Mouse (Mus musculus) stomach, embryonic 14.5 days (tissue): Measurements from ENCODE around the gene Gm5565. TPM values are rescaled to one million over a fixed set of nuclear protein-coding genes. Genes with fewer than 3 reads are reported as not detected.
"Not testable (repeated sequence)": the region's sequence is repeated elsewhere in the genome, so short reads cannot be mapped to it uniquely, and the experiment has no call there.

Experiments used
- ATAC-seq: fragments of 200-750 bp; cut with Nextera tagmentation; 2 replicates; pipeline ENCODE4 v1.8.0; 2017; ENCODE audit warnings: low read depth, moderate TSS enrichment; ENCODE audit not compliant: insufficient number of reproducible peaks, insufficient read depth, low FRiP score
- H3K27ac ChIP-seq: fragments of 300-500 bp; sonication (generic); 2 replicates; pipeline ENCODE4 v1.5.1; 2014; ENCODE audit warnings: mild to moderate bottlenecking, low read length, moderate library complexity, mixed read lengths
- H3K27me3 ChIP-seq: fragments of 300-500 bp; sonication (generic); 2 replicates; pipeline ENCODE4 v1.6.1; 2014; ENCODE audit warnings: low read length, control low read depth, mixed read lengths; ENCODE audit not compliant: control insufficient read depth, insufficient read depth
- H3K36me3 ChIP-seq: fragments of 300-500 bp; sonication (generic); 2 replicates; pipeline ENCODE4 v1.6.1; 2014; ENCODE audit warnings: mild to moderate bottlenecking, control low read depth, low read length, moderate library complexity, mixed read lengths; ENCODE audit not compliant: control insufficient read depth, insufficient read depth
- H3K4me1 ChIP-seq: fragments of 300-500 bp; sonication (generic); 2 replicates; pipeline ENCODE4 v1.6.1; 2014; ENCODE audit warnings: low read length, control low read depth, mixed read lengths; ENCODE audit not compliant: control insufficient read depth, insufficient read depth
- H3K4me2 ChIP-seq: fragments of 300-500 bp; sonication (generic); replicated peaks from 2 replicates; pipeline ENCODE4 v1.6.1; 2014; ENCODE audit warnings: low read depth, low read length, control low read depth
- H3K4me3 ChIP-seq: fragments of 300-500 bp; sonication (generic); 2 replicates; pipeline ENCODE4 v1.5.1; 2014; ENCODE audit warnings: low read depth, low read length, control low read depth
- H3K9ac ChIP-seq: fragments of 300-500 bp; sonication (generic); replicated peaks from 2 replicates; pipeline ENCODE4 v1.6.1; 2014; ENCODE audit warnings: low read depth, mild to moderate bottlenecking, control low read depth, low read length, moderate library complexity, mixed read lengths
- H3K9me3 ChIP-seq: fragments of 300-500 bp; sonication (generic); 2 replicates; pipeline ENCODE4 v1.6.1; 2016; ENCODE audit warnings: low read depth, low read length, control low read depth; ENCODE audit not compliant: control insufficient read depth
- WGBS: fragments of 180-500 bp; shearing (Covaris S2); extraction: QIAGEN DNeasy Blood & Tissue Kit; methylation state at CpG from one replicate; pipeline ENCODE4 v1.1.7; 2014; 5-methylcytosine and 5-hydroxymethylcytosine counted together
- polyA plus RNA-seq: library from polyadenylated mRNA; unstranded; fragments of >200 nt; fragmentation: Nextera tagmentation; extraction: Ambion mirVana; gene quantifications from 2 replicates; pipeline ENCODE4 v1.2.1, GENCODE M21; 2014

Gene Gm5565
- polyA plus RNA-seq, 1 experiment from 2014 or later: not detected

DNA sequence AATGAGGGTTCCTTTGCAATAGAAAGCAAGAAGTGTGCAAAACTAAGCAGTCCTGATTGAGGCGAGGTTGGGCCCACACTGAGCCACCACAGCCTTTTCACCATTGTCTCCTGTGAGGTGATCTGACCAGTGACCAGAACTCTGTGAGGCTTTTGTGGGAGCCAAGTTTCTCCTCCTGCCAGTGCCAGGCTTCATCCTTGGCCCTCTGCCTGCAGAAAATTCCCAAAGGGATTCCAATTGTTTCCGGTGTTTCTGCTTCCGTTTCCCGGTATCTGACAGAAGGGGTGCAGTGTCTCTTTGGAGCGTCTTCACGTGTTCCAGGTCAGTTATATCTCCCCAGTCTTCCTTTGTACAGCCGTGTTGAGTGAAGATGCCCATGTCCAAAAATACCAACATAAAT is 28.4 kb upstream of the Gm5565 start:
- Histone ChIP-seq H3K4me2 (no peak overlapping the region), H3K4me3 (no peak overlapping the region), H3K9ac (no peak overlapping the region), H3K4me1 (no peaks in the 10 kb centered on the region), H3K9me3 (no peaks in the 10 kb centered on the region), H3K27ac (no peak overlapping the region), H3K36me3 (no peaks in the 10 kb centered on the region), H3K27me3 (no peaks in the 10 kb centered on the region)
- 92% methylated on average over 7 of the region's 7 CpGs for WGBS
- no peak for ATAC-seq

DNA sequence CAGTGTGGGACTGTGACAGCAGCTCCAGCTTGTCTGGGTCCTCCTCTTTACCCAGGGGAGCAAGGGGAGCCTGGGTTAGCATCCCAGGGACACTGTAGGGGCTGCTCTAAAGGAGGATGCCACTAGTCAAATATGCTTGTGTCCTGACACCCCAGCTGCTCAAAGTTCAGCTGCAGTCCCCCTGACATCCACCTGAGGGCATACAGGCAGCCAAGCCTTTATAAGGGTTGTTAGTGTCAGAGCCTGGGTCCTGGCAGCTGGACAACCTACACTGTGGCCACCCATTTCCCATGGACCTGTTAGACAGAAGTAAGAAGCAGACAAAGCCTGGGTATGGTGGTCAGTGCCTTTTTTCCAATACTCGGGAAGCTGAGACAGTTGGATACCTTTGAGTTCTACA is 27.8 kb upstream of the Gm5565 start:
- H3K27me3 ChIP-seq: no peaks in the 10 kb centered on the region
- no peaks in the 10 kb centered on the region for H3K4me1 ChIP-seq
- no peaks in the 10 kb centered on the region for H3K9me3 ChIP-seq
- H3K4me3 ChIP-seq: no peak overlapping the region
- no peak overlapping the region for H3K9ac ChIP-seq
- no peaks in the 10 kb centered on the region for H3K36me3 ChIP-seq
- H3K27ac ChIP-seq: no peak overlapping the region
- 91% methylated on average over 1 of the region's 1 CpGs for WGBS
- ATAC-seq: no peak
- no peak overlapping the region for H3K4me2 ChIP-seq

DNA sequence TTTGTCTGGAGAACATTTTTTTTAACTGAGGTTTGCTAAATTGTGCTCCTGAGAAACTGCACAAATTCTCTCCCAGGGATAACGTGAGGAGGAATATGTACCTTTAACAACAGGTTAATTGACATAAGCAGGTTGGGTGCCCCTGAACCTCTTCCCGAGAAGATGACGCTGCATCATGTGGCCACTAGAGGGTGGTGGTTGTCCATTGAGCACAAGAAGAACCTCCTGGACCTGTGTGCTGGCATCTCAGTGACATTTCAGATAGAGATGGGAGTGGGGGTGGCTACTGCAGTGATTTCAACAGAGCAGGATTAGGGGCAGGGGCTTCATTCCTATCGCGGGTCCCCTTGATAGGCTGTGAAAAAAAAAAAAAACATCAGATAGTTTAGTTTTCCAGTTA is 27.1 kb upstream of the Gm5565 start:
- ATAC-seq, H3K4me3 ChIP-seq, H3K4me2 ChIP-seq, H3K9ac ChIP-seq, H3K27ac ChIP-seq, H3K4me1 ChIP-seq, H3K27me3 ChIP-seq, H3K36me3 ChIP-seq, H3K9me3 ChIP-seq: not testable (repeated sequence)
- WGBS: 21% methylated on average over 5 of the region's 5 CpGs

DNA sequence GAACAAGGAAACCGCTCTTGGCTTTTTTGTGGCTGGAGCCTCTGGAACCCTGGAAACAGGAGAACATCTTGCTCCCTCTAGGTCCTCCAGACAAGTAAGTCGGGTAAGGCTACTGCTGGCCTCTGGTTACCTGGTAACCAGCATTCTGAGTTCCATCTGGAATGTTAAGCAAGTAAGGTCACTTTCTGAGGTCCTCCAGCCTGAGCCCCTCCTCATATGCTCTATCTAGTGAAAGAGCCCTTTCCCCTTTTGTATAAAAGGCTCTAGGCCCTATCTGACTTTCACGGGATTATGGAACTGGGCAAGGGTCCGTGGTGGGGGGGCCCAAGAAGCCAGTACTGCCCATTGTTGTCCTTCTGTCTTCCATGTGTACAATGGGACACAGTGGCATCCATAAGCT is 24.9 kb upstream of the Gm5565 start, which contains the start of gene 1700001J03Rik:
Gene 1700001J03Rik, minus strand, starts transcription at position 101 of the 400 bp plus-strand sequence.
- H3K9me3 ChIP-seq, H3K36me3 ChIP-seq, H3K4me2 ChIP-seq, ATAC-seq, H3K4me1 ChIP-seq, H3K4me3 ChIP-seq, H3K27me3 ChIP-seq, H3K9ac ChIP-seq, H3K27ac ChIP-seq: not testable (repeated sequence)
- 78% methylated on average over 4 of the region's 4 CpGs for WGBS

DNA sequence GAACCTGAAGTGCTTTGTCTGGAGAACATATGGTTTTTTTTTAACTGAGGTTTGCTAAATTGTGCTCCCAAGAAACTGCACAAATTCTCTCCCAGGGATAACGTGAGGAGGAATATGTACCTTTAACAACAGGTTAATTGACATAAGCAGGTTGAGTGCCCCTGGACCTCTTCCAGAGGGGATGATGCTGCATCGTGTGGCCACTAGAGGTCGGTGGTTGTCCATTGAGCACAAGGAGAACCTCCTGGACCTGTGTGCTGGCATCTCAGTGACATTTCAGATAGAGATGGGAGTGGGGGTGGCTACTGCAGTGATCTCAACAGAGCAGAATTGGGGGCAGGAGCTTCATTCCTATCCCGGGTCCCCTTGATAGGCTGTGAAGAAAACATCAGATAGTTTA is 12.4 kb upstream of the Gm5565 start:
- not testable (repeated sequence) for H3K9ac ChIP-seq, H3K27me3 ChIP-seq, ATAC-seq, H3K36me3 ChIP-seq, H3K27ac ChIP-seq, H3K4me1 ChIP-seq, H3K4me3 ChIP-seq, H3K4me2 ChIP-seq, H3K9me3 ChIP-seq
- WGBS: 61% methylated on average over 4 of the region's 4 CpGs

DNA sequence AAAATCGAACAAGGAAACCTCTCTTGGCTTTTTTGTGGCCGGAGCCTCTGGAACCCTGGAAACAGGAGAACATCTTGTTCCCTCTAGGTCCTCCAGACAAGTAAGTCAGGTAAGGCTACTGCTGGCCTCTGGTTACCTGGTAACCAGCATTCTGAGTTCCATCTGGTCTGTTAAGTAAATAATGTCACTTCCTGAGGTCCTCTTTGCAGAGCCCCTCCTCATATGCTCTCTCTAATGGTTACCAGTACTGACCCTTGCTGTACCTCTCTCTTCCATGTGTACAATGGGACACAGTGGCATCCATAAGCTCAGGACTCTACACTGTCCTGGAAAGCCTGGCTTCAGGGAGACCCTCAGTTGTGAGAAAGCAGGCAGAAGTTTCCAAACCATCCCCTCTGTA is 10.3 kb upstream of the Gm5565 start, which contains the start of gene Gm6309:
Gene Gm6309, minus strand, starts transcription at position 101 of the 400 bp plus-strand sequence.
- ATAC-seq: not testable (repeated sequence)
- 83% methylated on average over 2 of the region's 2 CpGs for WGBS

DNA sequence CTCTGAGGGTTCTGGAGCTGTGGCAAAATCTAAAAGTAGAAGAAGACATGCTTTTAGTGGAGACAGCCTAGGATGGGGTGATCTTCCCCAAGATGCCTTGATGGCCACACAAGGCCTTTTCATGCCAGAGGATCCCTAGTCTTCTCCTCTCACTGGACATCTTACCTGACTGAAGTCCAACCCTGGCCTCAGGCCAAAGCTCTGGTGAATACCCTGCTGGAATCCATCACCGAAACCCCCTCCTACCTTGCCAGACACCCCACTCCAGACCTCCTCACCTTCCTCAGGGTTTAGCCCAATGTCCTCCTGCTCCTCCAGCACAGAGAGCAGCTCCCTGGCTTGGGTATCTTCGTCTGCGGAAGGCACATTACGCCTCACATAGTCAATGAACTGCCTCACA is 2.0 kb downstream of the Gm5565 start:
- not testable (repeated sequence) for H3K27ac ChIP-seq, H3K9ac ChIP-seq, H3K4me1 ChIP-seq, H3K9me3 ChIP-seq, H3K4me3 ChIP-seq, H3K36me3 ChIP-seq, ATAC-seq, H3K27me3 ChIP-seq, H3K4me2 ChIP-seq
- 95% methylated on average over 4 of the region's 4 CpGs for WGBS

More for the DNA sequence above, 10.3 kb upstream of the Gm5565 start, which contains the start of gene Gm6309:
- H3K4me2 ChIP-seq, H3K4me1 ChIP-seq, H3K9ac ChIP-seq, H3K27ac ChIP-seq, H3K9me3 ChIP-seq, H3K36me3 ChIP-seq, H3K4me3 ChIP-seq, H3K27me3 ChIP-seq: not testable (repeated sequence)

DNA sequence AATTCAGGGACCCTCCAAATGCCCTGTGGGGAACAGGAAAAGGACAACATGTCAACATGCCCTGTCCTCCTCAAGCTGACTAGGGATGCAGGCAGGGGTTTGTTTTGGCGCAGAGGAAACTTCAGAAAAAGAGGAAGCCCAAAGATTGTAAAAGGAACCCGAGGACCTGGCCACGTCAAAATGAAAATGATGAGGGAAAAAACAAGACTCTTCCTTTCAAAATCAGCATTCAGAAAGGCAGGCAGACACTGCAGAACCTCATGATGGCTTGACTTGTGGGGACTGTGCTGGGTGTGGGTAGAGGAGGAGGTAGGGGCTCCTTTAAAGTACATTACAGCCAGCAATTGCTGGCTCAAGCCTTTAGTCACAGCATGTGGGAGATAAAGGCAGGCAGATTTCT is 9.9 kb downstream of the Gm5565 start:
- no peak for ATAC-seq
- Histone ChIP-seq H3K27ac (no peak overlapping the region), H3K4me2 (no peak overlapping the region), H3K36me3 (no peaks in the 10 kb centered on the region), H3K4me3 (no peak overlapping the region), H3K9ac (no peak overlapping the region), H3K27me3 (no peaks in the 10 kb centered on the region), H3K4me1 (no peaks in the 10 kb centered on the region), H3K9me3 (no peaks in the 10 kb centered on the region)
- WGBS: 67% methylated on average over 3 of the region's 3 CpGs

DNA sequence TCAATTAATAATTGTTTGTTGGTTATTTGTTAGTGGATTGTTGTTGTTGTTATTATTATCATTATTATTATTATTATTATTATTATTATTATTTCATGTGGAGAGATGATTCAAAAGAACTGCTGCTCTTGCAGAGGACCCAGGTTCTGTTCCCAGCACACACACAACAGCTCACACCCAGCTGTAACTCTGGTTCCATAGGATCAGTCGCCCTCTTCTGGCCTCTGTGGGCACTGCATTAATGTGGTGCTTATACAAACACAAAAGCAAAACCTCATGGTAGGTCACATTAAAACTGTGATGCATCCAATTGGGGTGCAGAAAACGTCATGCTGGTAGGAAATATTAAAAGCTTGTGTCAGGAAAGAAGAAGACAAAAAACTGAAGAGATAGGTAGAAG is 12.4 kb downstream of the Gm5565 start:
- Histone ChIP-seq H3K27ac (no peak overlapping the region), H3K4me2 (no peak overlapping the region), H3K9me3 (no peaks in the 10 kb centered on the region), H3K36me3 (no peaks in the 10 kb centered on the region), H3K4me3 (no peak overlapping the region), H3K9ac (no peak overlapping the region), H3K4me1 (no peaks in the 10 kb centered on the region), H3K27me3 (no peaks in the 10 kb centered on the region)
- no peak for ATAC-seq
- 38% methylated on average over 2 of the region's 2 CpGs for WGBS
